Mouse (Mus musculus): ENCODE measurements around the gene Gm10681. TPM values are rescaled to one million over a fixed set of nuclear protein-coding genes. Genes with fewer than 3 reads are reported as not detected.
"Not testable (repeated sequence)": the region's sequence is repeated elsewhere in the genome, so short reads cannot be mapped to it uniquely, and the experiment has no call there.

Gene Gm10681
- polyA plus RNA-seq, 1 experiment from 2014 or later = 0.08 TPM

- ATAC-seq; in situ Hi-C loops (cut with MboI; ENCODE audit: low pct_unique_long_range_greater_than_20kb): not testable (repeated sequence)
These were observed 27.9 kb downstream of the Gm10681 start for GRCm38 (mm10) chr3:98560711-98561110.

DNA sequence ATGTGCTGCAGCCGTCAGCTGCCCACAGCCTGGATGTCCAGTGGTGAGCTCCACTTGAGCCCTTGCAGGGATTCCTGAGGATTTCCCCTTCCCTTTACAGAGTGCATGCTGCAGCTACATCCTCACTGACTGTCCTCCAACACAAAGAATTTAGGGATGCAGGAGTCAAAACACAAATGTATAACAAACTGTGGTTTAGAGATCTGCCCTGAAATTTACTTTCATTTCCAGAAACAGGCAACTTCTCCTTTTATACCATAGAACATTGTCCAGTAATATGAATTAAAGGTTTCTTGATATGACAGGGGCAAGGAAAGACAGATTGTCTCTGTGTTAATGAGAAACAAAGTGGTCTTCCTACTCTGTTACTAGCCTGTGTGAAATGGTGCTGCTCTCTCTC is 37.8 kb downstream of the Gm10681 start:
- in situ Hi-C loops (cut with MboI; ENCODE audit: low pct_unique_long_range_greater_than_20kb); H3K27me3 ChIP-seq; CTCF ChIA-PET; POLR2A ChIA-PET; DNase-seq (ENCODE audit: low read depth, low spot score): not testable (repeated sequence)
- peak; percentile 11 for ATAC-seq

More at GRCm38 (mm10) chr3:98560711-98561110, 27.9 kb downstream of the Gm10681 start:
- CTCF ChIA-PET; H3K27me3 ChIP-seq; DNase-seq (ENCODE audit: low read depth, low spot score); POLR2A ChIA-PET: not testable (repeated sequence)

- POLR2A ChIA-PET; DNase-seq (ENCODE audit: low read depth, low spot score); H3K27me3 ChIP-seq; in situ Hi-C loops (cut with MboI; ENCODE audit: low pct_unique_long_range_greater_than_20kb); CTCF ChIA-PET: not testable (repeated sequence)
- peak; percentile 68 for ATAC-seq
These were observed 38.4 kb downstream of the Gm10681 start for GRCm38 (mm10) chr3:98550215-98550614.

DNA sequence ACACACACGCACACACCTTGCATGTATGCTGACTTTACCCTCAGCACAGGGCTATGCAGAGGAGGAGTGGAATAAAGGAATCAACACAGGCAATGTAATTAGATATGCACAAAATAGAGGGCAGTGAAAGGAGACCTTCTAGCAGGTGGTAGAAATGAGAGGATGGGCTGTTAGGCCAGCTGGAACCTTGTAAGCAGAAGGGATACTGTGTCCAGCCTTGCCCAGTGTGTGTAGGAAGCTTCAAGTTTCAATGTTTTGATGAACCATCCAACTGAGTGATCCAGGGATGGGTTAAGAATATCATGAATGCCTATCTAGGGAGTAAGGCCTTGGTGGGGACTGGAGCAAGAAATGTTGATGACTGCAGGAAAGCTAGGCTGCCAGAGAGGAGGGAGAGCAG is 40.1 kb downstream of the Gm10681 start:
- in situ Hi-C loops (cut with MboI; ENCODE audit: low pct_unique_long_range_greater_than_20kb); DNase-seq (ENCODE audit: low read depth, low spot score); CTCF ChIA-PET; POLR2A ChIA-PET; H3K27me3 ChIP-seq: not testable (repeated sequence)
- peak; percentile 28 for ATAC-seq

- ATAC-seq; H3K27me3 ChIP-seq; DNase-seq (ENCODE audit: low read depth, low spot score); POLR2A ChIA-PET; in situ Hi-C loops (cut with MboI; ENCODE audit: low pct_unique_long_range_greater_than_20kb); CTCF ChIA-PET: not testable (repeated sequence)
These were observed 41.0 kb downstream of the Gm10681 start for GRCm38 (mm10) chr3:98547641-98548040.

- DNase-seq (ENCODE audit: low read depth, low spot score); POLR2A ChIA-PET; H3K27me3 ChIP-seq; CTCF ChIA-PET; ATAC-seq; in situ Hi-C loops (cut with MboI; ENCODE audit: low pct_unique_long_range_greater_than_20kb): not testable (repeated sequence)
These were observed 63.6 kb downstream of the Gm10681 start for GRCm38 (mm10) chr3:98524978-98525377.

DNA sequence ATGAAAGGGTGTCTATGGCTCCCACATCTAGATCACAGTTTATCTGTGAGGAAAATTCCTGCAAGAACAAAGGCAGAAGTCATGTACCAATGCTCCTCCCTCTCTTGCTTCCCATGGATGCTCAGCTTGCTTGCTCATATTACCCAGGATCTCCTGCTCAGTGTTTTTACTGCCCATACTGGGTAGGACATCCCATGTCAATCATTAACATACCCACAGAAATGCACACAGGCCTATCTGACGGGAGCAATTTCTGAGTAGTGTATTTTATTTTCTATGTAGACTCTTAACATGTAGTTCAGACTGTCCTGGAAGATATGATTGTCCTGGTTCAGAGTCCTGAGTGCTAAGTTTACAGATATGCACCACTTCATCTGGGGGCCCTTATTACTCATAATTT is 64.1 kb downstream of the Gm10681 start:
- DNase-seq (ENCODE audit: low read depth, low spot score); H3K27me3 ChIP-seq; CTCF ChIA-PET; in situ Hi-C loops (cut with MboI; ENCODE audit: low pct_unique_long_range_greater_than_20kb); ATAC-seq; POLR2A ChIA-PET: not testable (repeated sequence)

DNA sequence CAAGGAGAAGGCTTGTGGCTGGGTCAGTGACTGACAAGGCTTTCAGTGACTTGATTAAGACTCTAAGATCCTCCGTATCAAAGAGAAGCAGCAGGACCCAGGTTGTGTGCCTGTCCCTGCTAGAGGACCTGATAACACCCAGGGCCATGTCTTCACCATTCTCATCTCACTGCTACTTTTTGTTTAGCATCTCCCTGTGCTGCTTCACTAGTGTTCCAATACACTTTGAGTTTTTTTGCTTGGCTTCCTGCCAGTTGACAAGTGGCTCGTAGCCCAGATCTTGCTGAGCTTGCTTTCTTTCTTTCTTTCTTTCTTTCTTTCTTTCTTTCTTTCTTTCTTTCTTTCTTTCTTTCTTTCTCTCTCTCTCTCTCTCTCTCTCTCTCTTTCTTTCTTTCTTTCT is 65.8 kb downstream of the Gm10681 start:
- DNase-seq (ENCODE audit: low read depth, low spot score); in situ Hi-C loops (cut with MboI; ENCODE audit: low pct_unique_long_range_greater_than_20kb); ATAC-seq; POLR2A ChIA-PET; CTCF ChIA-PET; H3K27me3 ChIP-seq: not testable (repeated sequence)

- H3K27me3 ChIP-seq; CTCF ChIA-PET; ATAC-seq; POLR2A ChIA-PET; DNase-seq (ENCODE audit: low read depth, low spot score); in situ Hi-C loops (cut with MboI; ENCODE audit: low pct_unique_long_range_greater_than_20kb): not testable (repeated sequence)
These were observed 78.2 kb downstream of the Gm10681 start, which contains the start of gene Hsd3b4 for GRCm38 (mm10) chr3:98510414-98510813. Gene Hsd3b4, minus strand, starts transcription at chr3:98510514.

GRCm38 (mm10) chr3:98507229-98507628 is 81.4 kb downstream of the Gm10681 start:
- ATAC-seq; CTCF ChIA-PET; POLR2A ChIA-PET; H3K27me3 ChIP-seq; in situ Hi-C loops (cut with MboI; ENCODE audit: low pct_unique_long_range_greater_than_20kb); DNase-seq (ENCODE audit: low read depth, low spot score): not testable (repeated sequence)

Other genes starting within 250 kb of the Gm10681 start
- gene Phgdh, start 248.8 kb downstream of the Gm10681 start, polyA plus RNA-seq (2021) = 487 TPM
- gene Zfp697, start 206.3 kb downstream of the Gm10681 start, polyA plus RNA-seq (2021) = 21.4 TPM
- gene Gm4450, start 131.7 kb downstream of the Gm10681 start, polyA plus RNA-seq (2021) = 0.30 TPM
- 0.08 TPM for gene Hsd3b4, start 78.3 kb downstream of the Gm10681 start, polyA plus RNA-seq (2021)
- not detected for gene Hsd3b5, start 41.4 kb upstream of the Gm10681 start, polyA plus RNA-seq (2021)
- 0.06 TPM for gene Hsd3b2, start 135.7 kb upstream of the Gm10681 start, polyA plus RNA-seq (2021)
- gene Hsd3b3, start 174.3 kb upstream of the Gm10681 start, polyA plus RNA-seq (2021) = 0.10 TPM
- gene Hsd3b6, start 225.6 kb upstream of the Gm10681 start, polyA plus RNA-seq (2021) = 0.05 TPM